Mouse (Mus musculus) cerebellum, postnatal 4 days (tissue): Measurements from ENCODE around the gene Plekha3.

Experiments used
- DNase-seq, 2 experiments: peaks; one replicate each; pipeline ENCODE4 v3.0.0; 2022; ENCODE audit warnings: low spot score in 2 of 2, mixed read lengths in 1 of 2

Gene Plekha3

GRCm38 (mm10) chr2:76676401-76677226 lies 1.5 kb downstream of the Plekha3 start:
- no peak for DNase-seq

GRCm38 (mm10) chr2:76682301-76682700 lies 7.2 kb downstream of the Plekha3 start:
- DNase-seq = no peak

GRCm38 (mm10) chr2:76686986-76687385 lies 11.9 kb downstream of the Plekha3 start:
- no peak for DNase-seq

GRCm38 (mm10) chr2:76687608-76688007 lies 12.5 kb downstream of the Plekha3 start:
- DNase-seq = no peak

- no peak for DNase-seq
Observed at GRCm38 (mm10) chr2:76688162-76688561, 13.1 kb downstream of the Plekha3 start.

GRCm38 (mm10) chr2:76690436-76691204 lies 15.5 kb downstream of the Plekha3 start:
- no peak for DNase-seq

- DNase-seq = no peak
Observed at GRCm38 (mm10) chr2:76693765-76694164, 18.7 kb downstream of the Plekha3 start.

- no peak for DNase-seq
Observed at GRCm38 (mm10) chr2:76695290-76695689, 20.2 kb downstream of the Plekha3 start.

- DNase-seq = no peak
Observed at GRCm38 (mm10) chr2:76702188-76702587, 27.1 kb downstream of the Plekha3 start.

- no peak for DNase-seq
Observed at GRCm38 (mm10) chr2:76702751-76703150, 27.7 kb downstream of the Plekha3 start.

GRCm38 (mm10) chr2:76705655-76706054 lies 30.6 kb downstream of the Plekha3 start:
- no peak for DNase-seq

- no peak for DNase-seq
Observed at GRCm38 (mm10) chr2:76708512-76708911, 33.4 kb downstream of the Plekha3 start.

- DNase-seq = no peak
Observed at GRCm38 (mm10) chr2:76714984-76715383, 39.9 kb downstream of the Plekha3 start.

- no peak for DNase-seq
Observed at GRCm38 (mm10) chr2:76719650-76720049, 44.6 kb downstream of the Plekha3 start.
